Mouse (Mus musculus): ENCODE data around the gene Olfr1336.
"Not testable (repeated sequence)": the region's sequence is repeated elsewhere in the genome, so short reads cannot be mapped to it uniquely, and the experiment has no call there.

The Olfr1336 gene

GRCm38 (mm10) chr7:6455868-6456267 is at the start of gene Olfr1336:
Gene Olfr1336 (plus strand): TSS chr7:6456168.
- no peak for DNase-seq

DNA sequence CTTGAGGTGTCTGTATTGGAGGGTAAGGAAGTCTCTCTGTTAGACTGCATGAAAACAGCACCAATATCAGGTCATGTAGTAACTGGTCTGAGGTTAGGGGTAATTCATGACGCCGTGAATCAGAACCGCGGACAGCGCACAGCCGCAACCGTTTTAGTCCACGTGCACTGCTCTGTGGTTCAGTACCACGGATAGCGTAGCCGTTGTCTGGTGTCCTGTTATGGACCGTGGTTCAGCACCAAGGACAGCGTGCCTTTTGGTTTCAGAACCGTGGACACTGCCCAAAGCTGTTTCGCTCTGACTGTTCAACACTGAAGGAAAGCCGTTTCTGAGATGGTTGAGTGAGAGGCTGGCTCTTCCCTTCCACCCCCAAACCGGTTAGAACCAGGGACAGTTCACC is 45.9 kb upstream of the Olfr1336 start, which contains the start of gene Gm20715:
Gene Gm20715, plus strand, starts transcription at position 235 of the 400 bp plus-strand sequence.
- peak; percentile 67 for DNase-seq

DNA sequence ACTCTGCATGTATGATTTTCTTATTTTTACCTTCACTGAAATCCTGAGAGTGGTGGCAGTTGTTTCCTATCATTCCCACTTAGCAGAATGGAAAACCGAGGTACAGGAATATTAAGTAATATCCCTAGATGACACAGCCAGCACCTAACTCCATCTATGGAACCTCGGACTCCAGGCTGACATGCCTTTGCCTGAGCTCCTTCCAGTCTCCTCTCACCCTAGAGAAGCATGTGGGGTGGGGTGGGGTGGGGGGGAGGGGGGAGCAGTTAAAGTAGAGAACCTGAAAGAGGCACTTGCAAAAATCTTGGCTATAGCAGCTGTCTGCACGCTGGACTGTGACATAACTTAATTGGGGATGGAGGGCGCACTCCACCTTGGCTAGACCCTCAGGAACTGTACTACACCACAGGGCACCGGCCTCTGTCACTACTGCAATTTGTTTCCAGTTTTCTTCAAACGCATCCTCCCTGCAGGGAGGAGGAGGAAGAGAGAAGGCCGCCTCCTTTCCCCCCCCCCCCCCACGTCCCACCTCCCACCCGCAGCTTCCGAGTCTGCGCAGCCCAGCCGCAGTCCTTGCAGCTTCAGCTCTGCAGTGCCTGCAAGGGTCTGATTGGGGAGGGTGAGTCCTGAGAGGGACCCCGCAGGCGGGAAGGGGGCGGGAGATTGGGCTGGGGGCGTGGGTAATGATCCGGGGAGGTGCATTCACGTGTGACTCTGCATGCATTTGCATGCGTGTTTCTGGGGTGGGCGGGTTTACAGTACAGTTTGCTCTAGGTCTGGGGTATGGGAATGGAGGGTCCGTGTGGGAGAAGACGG is 41.1 kb upstream of the Olfr1336 start:
- no peak for DNase-seq

DNA sequence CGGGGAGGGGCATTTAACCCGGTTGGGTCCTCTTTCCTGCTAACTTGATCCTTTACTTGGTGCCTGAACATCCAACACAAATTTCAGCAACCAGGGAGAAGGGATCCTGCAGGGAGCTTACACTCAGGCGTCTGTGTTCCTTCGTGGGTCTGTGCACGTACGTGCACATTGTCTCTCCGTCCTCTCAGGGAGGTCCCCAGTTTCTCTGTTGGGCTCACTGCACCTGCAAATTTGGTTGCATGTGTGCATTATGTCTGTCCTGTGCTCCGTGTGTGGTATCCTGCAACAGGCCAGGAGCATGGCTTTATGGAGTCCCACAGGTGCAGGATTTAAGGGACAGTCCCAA is 40.6 kb upstream of the Olfr1336 start:
- no peak for DNase-seq

DNA sequence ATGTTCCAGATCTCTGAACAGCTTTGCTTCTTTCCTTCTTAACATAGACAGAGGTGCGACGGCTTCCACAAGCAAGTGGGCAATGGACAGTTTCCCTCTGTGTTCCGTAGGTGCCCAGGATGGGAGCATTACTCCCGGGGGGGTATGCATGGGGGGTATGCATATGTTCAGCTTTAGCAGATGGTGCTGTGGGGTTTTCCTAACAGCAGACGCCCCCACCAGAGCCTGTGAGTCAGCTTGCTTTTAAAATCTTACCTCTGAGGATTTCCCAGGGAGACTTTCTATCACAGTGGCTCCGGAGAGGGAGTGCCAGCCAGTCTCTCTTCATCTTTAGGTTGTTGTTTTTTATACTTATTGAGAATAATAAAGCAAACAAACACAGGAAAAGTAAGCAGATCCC is 36.1 kb upstream of the Olfr1336 start:
- no peak for DNase-seq

DNA sequence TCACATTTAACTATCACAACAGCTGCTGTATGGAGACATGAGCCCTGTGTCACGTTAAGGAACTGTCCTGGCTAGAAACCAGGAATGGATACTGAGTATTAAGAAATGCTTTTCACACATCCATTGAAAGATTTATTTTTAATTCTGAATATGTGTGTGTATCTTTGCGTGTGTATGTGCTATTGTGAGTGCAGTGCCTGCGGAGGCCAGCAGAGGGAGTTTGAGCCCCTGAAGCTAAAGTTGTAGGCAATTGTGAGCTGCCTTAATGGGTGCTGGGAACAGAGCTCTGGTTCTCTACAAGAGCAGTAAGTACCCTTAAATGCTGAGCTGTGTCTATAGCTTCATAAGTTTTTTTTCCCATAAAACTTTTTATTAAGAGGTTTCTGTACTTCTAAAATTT is 26.6 kb upstream of the Olfr1336 start:
- DNase-seq, result no peak

GRCm38 (mm10) chr7:6430342-6430741 is 25.6 kb upstream of the Olfr1336 start:
- peak; percentile 39 for DNase-seq

DNA sequence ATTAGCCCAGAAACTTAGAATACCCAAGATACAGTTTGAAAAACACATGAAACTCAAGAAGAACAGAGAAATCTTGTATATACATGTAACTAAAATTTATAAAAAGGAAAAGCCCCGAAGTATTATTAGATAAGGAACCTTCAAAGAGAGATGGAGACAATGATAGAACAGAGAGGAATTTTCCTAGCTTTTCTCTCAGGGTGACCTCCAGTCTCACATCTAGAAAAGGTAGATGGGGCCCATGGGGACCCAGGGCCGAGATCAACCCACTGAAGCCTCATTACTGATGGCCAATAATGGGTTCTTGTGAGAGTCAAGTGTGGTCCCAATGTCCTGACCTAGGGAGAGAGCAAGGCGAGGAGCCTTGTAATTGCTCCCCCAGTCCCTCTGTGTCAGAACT is 17.6 kb upstream of the Olfr1336 start, which contains the start of gene Olfr1344:
Gene Olfr1344, plus strand, starts transcription at position 301 of the 400 bp plus-strand sequence.
- DNase-seq, result no peak

GRCm38 (mm10) chr7:6441173-6441572 is 14.8 kb upstream of the Olfr1336 start:
- no peak for DNase-seq

- no peak for DNase-seq
Observed at GRCm38 (mm10) chr7:6447771-6448170, 8.2 kb upstream of the Olfr1336 start.

- no peak for DNase-seq
Observed at GRCm38 (mm10) chr7:6456399-6456798, 431 bp downstream of the Olfr1336 start.

- no peak for DNase-seq
Observed at GRCm38 (mm10) chr7:6466951-6467350, 11.0 kb downstream of the Olfr1336 start, which contains the start of gene Olfr1346. Gene Olfr1346 (plus strand): TSS chr7:6467101.

DNA sequence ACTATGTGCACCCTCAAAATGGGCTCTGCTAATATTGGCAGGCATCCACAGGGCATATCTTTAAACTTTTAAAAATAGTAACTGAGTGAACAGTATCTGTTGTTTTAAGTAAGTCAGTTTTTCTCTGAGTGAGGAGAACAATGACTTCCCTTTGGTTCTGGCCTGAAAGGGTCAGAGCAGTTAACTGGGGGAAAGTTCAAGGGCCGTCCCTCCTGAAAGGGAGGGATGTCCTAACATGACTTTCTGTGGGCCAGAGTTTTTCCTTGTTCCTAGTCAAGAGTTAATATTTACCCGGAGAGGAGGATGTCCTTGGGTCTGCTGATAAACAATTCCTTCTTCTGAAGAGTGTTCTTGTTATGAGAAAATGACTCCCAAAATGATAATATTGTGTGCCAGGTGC is 21.7 kb downstream of the Olfr1336 start:
- not testable (repeated sequence) for DNase-seq

GRCm38 (mm10) chr7:6486841-6487240 is 30.9 kb downstream of the Olfr1336 start, which contains the start of gene Olfr5:
Gene Olfr5 (minus strand): TSS chr7:6486941.
- DNase-seq, result no peak

- DNase-seq, result no peak
Observed at GRCm38 (mm10) chr7:6499655-6500054, 43.7 kb downstream of the Olfr1336 start, which contains the start of gene Olfr1347. Gene Olfr1347 (minus strand): TSS chr7:6499755.

DNA sequence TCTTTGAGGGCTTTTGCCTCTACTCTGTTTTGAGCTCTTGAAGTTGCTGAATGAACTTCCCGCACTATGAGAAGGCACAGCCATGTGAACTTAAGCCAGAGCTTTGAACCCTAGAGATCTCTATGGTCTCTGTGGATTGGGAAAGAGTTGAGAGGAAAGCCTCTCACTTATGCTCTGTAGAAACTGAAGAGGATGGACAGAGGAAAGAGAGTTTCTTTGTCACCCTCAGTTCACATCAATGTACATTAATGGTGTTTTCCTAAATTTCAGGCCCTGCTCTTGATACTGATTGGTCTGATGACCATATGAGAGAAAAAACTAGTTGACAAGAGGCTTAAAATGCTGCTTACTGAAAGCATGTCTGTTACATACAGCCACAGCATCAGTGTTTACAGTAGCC is 52.7 kb downstream of the Olfr1336 start, which contains the start of gene Olfr1348:
Gene Olfr1348, minus strand, starts transcription at position 101 of the 400 bp plus-strand sequence.
- DNase-seq, result no peak

Data from thymus, postnatal 25 days (tissue).